Mouse (Mus musculus): ENCODE measurements at regions not wholly inside any gene's neighbourhood (a gene's known extent, or its start where the extent isn't known, plus 50 kb on each side); places are given as distances from the start of the nearest gene placed in this dataset.

DNA sequence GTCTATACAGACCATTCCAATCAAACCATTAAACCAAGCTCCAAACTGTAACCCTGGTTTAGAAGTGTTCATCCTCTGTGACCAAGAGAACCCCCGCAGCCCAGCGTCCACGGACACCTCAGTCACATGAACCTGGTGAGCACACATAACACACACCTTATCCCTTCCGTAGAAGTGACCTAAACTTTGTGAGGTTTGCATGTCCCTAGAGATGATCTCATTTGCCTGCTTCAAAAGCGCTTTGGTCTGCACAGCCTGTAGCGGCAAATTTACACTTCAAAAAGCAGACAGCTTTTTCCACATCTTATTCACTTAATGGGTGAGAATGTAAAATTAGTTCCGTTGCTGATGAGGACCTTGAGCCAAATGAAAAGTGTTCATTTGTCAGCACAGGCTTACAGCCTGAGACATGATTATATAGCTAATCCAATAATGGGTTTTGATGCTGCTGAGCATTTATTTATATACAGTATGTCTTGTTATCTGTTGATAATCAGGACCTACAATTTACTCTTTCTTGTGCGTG is 122.3 kb upstream of the Lmo4 start:
- no peak for DNase-seq (ENCODE audit: low spot score in 2 of 2)

DNA sequence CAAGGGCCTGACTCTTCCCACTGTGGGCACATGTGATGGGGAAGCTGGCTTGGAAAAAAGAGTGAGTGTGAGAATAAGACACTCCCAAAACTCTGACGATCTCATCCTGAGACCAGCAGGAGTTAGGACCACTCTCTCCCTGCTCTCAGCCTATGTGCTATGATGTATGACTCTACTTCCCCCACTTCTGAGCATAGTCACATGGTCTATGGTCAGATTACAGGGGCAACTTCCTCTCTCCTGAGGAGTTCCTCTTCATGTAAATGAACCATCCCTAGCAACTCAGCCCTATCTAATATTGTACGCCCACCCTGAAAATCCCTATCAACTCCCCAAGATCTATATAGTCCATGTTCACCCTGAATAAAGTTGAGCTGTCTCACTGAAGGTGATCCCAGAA is 120.0 kb upstream of the Lmo4 start:
- no peak for DNase-seq (ENCODE audit: low spot score in 2 of 2)

DNA sequence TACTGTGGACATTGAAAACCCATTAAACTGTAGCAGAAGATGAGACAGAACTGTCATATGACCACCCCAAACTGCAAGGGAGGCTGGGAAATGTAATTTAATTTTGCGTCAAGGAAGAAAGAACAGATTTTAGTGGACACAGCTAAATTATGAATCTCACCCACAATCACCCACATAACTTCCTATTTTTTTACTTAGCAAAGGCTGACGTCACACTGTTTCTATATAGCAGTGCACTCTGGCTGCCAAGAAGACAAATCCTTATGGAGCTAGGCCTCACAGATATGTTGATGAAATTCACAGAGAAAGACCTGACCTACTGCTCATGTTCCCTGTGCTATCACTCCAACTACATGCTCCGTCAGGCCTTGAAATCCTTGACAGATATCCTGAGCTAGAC is 118.5 kb upstream of the Lmo4 start:
- no peak for DNase-seq (ENCODE audit: low spot score in 2 of 2)

- DNase-seq (ENCODE audit: low spot score in 2 of 2) = no peak
Observed at GRCm38 (mm10) chr3:144319468-144320205, 114.6 kb upstream of the Lmo4 start.

- peak; percentile 24 to 64 for DNase-seq (ENCODE audit: low spot score in 2 of 2)
Observed at GRCm38 (mm10) chr3:144318761-144319467, 113.9 kb upstream of the Lmo4 start.

DNA sequence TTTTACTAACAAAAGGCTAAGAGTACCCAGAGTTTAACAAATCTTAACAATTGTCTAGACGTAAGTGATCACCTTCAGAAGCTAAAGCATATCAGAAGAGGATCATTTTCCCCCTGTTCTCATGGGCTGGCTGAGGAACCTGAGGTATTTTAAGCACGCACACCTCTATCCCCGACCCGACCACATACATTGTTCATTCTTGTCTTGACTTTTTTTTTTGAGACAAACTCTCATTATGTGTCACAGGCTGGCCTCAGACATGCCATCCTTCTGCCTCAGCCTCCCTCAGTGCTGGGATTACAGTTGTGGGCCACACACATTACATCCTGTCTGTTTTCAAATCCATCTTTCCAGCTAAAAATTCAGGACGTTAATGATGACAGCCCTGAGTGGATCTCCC is 105.7 kb upstream of the Lmo4 start:
- no peak for DNase-seq (ENCODE audit: low spot score in 2 of 2)

DNA sequence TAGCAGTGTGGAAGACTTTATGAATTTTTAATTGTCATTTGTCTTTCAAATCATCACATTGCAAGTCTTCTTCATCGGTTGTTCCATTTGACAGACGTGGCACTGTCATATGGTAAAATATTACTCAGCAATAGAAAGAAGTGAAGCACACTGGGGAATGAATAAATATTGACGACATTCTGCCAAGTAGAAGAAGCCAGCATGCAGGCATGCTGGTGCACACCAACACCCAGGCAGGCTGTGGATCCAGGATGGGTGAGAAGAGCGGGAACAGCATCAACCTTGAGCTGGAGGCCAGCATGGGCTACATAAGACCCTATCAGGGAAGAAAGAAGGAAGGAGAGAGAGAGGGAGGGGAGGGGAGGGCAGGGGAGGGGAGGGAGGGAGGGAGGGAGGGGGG is 103.6 kb upstream of the Lmo4 start:
- peak; percentile 33 to 47 for DNase-seq (ENCODE audit: low spot score in 2 of 2)

DNA sequence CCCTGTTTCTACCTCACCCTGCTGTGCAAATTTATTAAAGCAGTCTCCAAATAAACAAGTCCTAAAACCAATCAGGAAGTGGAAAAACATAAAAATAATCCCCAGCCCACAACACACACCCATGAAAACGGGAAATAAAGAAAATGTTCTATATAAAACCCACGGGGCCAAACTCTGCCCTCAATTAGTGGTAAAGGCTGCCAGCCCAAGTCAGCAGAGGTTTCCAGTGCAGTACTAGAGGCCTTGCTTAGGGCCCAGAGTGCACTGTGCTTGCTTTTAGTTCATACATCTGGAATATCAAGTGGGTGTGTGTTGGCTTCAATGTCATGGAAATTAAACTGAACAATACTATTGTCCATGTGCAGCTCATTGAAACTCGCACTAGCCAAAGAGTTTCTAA is 102.5 kb upstream of the Lmo4 start:
- DNase-seq (ENCODE audit: low spot score in 2 of 2) = no peak

DNA sequence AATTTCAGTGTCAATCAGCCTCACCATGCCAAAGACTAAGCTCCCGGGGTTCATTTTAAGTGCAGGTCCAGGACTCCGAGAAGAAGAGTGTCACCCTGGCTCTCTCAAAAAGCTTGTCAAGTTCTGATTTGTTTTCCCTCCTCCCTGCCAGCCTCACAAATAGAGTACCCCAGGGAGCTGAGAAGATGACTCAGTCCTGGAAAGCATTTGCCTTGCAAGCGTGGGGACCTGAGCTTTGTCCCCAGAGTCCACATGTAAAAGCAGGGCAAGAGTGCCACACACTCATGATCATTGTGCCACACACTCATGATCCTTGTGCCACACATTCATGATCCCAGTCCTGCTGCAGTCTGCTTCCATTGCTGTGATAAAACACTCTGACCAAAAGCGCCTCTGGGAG is 100.4 kb upstream of the Lmo4 start:
- DNase-seq (ENCODE audit: low spot score in 2 of 2) = no peak

GRCm38 (mm10) chr3:144304924-144305323 is 99.9 kb upstream of the Lmo4 start:
- DNase-seq (ENCODE audit: low spot score in 2 of 2) = no peak

DNA sequence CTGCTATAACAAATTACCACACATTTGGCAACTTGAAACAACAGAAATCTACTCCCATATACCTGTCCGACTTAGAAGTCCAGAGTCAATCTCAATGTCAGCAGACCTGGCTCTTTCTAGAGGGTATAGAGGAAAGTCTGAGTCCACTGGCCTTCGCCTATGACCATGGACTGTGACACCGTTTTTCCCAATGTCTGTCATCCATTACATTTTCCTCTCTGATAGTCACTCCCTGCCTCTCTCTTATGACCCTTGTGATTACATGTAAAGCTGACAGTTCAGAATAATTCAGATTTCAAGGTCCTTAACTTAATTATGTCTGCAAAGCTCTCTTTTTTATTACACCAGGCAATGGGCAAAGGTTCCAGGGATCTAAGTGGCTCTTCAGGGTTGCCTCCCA is 97.6 kb upstream of the Lmo4 start:
- DNase-seq (ENCODE audit: low spot score in 2 of 2) = no peak

DNA sequence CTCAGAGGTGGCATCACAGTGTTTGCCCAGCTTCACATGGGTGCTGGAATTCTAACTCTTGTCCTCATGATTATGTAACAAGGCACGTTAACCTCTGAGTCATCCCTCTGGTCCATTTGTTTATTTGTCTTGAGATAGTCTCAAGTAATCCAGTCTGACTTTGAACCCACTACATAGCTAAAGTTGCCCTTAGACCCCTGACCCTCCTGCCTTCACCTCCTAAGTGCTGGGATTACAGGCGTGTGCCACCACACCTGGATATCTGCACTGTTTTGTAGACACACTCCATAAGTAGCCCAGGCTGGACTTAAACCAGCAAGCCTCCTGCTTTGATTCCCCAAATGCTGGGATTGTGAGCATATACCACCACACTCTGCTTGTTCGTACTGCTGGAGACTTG is 96.0 kb upstream of the Lmo4 start:
- no peak for DNase-seq (ENCODE audit: low spot score in 2 of 2)

- no peak for DNase-seq (ENCODE audit: low spot score in 2 of 2)
Observed at GRCm38 (mm10) chr3:144299239-144299638, 94.2 kb upstream of the Lmo4 start.

DNA sequence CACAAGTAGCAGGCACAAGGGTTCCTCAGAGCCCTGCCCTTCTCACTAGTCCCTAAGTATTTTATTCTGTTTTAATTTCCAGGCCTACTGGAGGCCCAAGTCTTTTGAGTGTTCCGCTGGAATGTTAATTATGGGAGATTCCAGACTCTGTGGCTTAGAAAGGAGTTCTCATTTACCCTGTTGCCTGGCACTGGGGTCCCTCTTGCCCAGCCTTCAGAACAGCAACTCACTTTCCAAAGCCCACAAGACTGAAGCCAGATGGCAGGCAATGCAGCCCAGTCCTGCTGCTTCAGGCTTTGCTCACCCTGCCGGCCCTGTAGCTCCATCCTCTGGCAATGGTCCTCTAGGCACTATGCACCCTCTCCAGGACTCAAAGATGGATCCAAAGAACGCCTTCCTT is 84.5 kb upstream of the Lmo4 start:
- peak in 1 of 2 experiments; percentile 42 for DNase-seq (ENCODE audit: low spot score in 2 of 2)

DNA sequence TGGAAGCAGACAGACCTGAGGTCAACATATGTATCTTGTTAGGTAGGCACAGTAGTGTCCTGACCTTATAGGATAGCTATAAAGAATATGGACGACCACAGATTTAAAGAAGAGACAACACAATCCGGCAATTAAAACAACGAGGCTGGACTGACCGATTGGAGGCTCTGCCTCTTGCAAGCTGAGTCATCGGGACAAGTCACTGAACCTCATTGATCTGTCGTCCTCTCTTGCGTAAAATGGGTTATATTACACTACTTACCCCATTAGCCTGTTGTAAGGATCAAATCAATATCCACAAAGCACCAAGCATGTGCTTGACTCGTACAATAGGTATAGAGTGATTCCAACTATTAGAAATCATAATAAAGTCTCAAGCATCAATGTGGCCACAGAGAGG is 81.1 kb upstream of the Lmo4 start:
- no peak for DNase-seq (ENCODE audit: low spot score in 2 of 2)

DNA sequence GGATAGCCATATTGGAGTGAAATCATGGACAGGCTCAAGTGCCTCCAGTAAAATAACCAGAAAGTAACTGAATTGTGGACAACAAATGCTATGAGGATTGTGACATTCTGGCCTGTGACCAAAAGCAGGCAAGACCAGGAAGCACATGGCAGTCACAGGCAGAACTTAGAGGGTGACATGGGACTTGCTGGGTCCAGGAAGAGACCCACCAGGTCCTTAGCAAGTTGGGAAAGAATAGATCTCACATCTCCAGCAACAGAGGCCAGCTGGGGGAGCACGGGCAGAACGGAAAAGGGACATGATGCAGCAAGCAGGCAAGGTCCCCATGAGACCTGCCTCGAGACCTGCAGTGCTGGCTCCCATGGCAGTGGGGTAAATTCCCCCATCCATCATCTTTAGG is 79.3 kb upstream of the Lmo4 start:
- no peak for DNase-seq (ENCODE audit: low spot score in 2 of 2)

- DNase-seq (ENCODE audit: low spot score in 2 of 2) = no peak
Observed at GRCm38 (mm10) chr3:144273115-144273514, 68.1 kb upstream of the Lmo4 start.

GRCm38 (mm10) chr3:144270206-144270605 is 65.2 kb upstream of the Lmo4 start:
- no peak for DNase-seq (ENCODE audit: low spot score in 2 of 2)

DNA sequence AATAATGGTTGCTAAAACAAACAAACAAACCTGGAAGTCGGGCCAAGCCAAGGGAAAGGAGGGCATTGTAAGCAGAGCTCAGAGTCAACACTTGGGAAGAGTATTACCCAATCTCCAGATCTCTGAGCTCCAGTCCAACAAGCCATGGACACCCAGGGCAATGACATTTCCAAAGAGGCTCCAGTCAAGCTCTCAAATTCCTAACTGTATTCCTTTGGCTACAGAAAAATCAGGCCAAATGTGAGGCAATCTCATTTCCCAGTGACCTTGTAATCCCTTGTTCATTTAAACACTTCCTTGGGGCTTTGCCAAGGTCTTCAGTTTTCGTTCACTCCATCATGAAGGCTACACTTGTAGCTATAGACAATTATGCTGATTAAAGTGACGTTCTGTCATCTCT is 59.5 kb upstream of the Lmo4 start:
- DNase-seq (ENCODE audit: low spot score in 2 of 2) = no peak

DNA sequence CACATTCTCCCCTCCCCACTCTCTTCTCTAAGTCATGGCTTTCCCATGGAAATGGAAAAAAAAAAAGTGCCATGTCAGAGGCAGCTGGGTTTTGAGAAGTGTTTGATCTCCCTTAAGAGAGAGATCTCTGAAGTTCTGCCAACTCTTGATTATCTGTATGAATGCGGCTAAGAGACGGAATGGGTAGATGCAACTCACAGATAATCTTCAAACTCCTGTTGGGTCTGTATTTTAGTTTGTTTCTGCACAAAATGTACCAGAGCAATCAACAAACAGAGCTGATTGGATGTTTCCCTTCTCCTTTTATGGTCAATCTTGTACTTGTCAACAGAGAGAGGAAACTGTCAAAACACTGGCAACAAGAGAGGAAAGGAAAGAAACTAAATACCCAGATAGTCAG is 55.9 kb upstream of the Lmo4 start:
- DNase-seq (ENCODE audit: low spot score in 2 of 2) = no peak

- no peak for DNase-seq (ENCODE audit: low spot score in 2 of 2)
Observed at GRCm38 (mm10) chr3:144257714-144258517, 52.9 kb upstream of the Lmo4 start.

DNA sequence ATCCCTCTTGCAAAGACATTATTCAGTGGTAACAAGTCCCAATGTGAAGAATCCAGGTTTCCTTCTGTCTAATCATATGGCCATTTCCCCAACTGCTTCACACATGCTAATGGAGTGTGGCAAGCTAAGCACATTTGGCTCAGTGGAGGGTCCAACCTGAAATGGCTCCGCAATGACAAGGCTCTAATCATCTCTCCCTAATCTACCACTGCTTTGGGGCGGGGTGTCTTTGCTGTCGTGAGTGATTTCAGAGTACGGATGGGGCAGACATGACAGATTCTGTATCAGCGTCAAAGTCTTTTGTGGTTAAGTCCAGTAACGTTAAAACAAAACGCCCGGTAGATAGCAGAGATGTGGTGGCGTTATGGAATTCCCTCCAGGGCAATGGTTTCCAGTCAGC is 52.2 kb upstream of the Lmo4 start:
- no peak for DNase-seq (ENCODE audit: low spot score in 2 of 2)

Data from layer of hippocampus, adult 18-20 months (tissue).